Mouse (Mus musculus) forelimb bud, embryonic 11.5 days (tissue): ENCODE measurements around the gene Olfr1177-ps.

ENCODE experiments used
- DNase-seq: peaks from one replicate; pipeline ENCODE4 v3.0.0-alpha.2; 2012; ENCODE audit warnings: low read depth, low spot score

Olfr1177-ps gene

DNA sequence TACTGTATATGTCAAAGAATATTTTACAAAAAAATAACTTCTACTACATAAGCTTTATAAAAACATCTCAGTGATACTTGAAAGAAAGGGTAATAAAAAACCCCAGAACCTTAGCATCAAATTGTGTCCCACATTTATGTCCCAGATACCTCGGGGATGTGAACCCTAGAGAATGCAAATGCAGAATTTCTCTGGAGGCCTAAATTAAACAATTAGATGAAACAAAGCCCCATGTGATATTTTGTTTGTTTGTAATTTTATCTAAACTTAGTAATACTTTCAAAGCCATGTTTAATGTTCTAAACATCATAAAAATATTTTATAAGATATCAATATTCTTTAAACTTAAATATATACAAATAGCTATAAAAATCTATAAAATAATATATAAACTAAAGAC lies at the start of gene Olfr1177-ps:
Gene Olfr1177-ps, minus strand, starts transcription at position 101 of the 400 bp plus-strand sequence.
- DNase-seq: no peak

DNA sequence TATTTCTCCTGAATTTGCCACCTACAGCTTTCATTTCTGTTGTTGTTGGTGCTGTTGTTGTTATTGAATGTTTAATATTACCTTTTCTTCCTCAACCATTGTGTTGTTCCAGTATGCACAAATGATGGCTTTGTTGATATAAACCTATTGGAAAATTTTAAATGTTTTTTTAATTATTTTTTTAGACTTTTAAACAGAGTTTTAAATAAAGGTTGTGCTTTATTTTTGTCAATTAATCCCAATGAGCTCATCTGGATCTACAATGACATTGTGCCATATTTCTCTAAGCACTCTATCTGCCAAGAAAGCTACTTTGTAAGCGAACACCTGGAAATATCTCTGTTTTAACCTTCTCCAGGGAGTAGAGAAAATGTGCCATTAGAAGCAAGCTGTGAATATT lies 40.5 kb upstream of the Olfr1177-ps start, which contains the start of gene Olfr1178:
Gene Olfr1178, plus strand, starts transcription at position 301 of the 400 bp plus-strand sequence.
- DNase-seq: no peak

DNA sequence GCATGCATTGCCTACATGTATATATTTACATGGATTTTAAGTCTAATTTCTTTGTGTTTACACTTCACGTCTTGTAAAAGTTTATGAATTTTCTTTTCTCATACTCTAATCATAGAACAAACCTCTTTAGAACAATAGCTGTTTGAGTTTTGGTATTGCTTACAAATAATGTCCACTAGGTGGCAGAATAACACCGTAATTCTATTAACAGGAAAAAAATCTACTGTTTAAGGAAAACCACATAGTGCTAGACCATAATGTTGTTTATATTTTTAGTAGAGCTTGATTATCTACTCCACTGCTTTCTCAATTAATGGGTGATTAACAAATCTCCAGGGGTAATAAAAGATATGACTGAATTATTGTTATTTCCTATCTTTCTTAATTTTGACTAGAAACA lies 10.0 kb upstream of the Olfr1177-ps start:
- DNase-seq: peak; percentile 40

DNA sequence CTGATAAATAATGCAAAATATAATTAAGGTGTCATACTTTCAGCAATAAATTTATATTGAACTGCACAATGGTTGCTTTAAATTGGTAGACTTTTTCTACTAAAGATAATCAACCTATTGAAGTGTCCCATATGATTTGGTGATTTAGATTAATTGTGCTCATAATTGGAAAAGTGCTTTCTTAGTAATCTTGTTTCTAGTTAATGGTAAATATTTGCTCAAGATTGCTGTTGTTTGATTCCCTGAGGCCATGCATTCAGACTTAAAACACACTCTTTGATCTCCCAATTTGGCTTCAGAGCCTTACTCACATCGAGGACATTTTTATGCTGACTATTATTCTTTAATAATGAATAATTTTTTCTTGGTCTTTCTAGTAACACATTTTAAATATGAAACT lies 9.9 kb downstream of the Olfr1177-ps start, which contains the start of gene Olfr1176:
Gene Olfr1176, plus strand, starts transcription at position 301 of the 400 bp plus-strand sequence.
- DNase-seq: no peak

DNA sequence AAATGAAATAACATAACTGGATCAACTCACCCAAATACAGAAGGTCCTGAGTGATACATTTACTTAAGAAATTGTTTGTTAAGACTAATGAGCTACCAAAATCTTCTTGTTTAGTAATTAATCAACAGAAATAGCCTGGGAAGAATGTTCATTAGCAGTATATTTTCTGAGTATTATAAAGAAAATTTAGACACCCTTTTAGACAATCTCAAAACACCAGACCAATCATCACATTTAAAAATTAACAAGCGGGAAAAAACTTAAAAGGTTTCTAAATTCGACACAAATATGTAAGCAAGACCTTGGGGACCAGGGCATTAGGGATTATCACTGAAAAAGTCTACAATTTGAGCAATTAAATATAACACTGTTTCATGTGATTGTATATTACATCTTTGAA lies 19.2 kb downstream of the Olfr1177-ps start, which contains the start of gene Olfr1175-ps:
Gene Olfr1175-ps, minus strand, starts transcription at position 101 of the 400 bp plus-strand sequence.
- DNase-seq: no peak

DNA sequence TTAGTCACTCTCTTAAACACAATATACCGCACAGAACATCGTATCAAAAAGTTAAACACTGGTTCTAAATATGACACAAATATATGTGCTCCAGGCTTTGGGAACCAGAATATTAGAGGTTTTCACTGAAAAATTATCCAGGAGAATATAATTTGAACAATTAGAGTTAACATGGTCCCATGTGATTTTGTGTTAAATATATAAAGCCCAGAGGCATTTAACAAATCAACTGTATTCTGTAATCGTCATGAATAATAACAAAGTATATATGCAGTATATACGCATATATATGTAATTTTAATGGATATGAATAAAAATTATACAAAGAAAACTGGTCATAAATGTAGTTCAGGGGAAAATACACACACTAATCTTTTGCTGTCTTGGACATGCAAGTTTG lies 31.3 kb downstream of the Olfr1177-ps start, which contains the start of gene Olfr1174-ps:
Gene Olfr1174-ps, minus strand, starts transcription at position 101 of the 400 bp plus-strand sequence.
- no peak for DNase-seq
